Mouse (Mus musculus) urinary bladder, postnatal 10 days (tissue): ENCODE results near the gene Ifnl2.
"Not testable (repeated sequence)": the region's sequence is repeated elsewhere in the genome, so short reads cannot be mapped to it uniquely, and the experiment has no call there.

Experiments used
- DNase-seq: peaks from one replicate; pipeline ENCODE4 v3.0.0; 2022; ENCODE audit warnings: low spot score

The Ifnl2 gene

DNA sequence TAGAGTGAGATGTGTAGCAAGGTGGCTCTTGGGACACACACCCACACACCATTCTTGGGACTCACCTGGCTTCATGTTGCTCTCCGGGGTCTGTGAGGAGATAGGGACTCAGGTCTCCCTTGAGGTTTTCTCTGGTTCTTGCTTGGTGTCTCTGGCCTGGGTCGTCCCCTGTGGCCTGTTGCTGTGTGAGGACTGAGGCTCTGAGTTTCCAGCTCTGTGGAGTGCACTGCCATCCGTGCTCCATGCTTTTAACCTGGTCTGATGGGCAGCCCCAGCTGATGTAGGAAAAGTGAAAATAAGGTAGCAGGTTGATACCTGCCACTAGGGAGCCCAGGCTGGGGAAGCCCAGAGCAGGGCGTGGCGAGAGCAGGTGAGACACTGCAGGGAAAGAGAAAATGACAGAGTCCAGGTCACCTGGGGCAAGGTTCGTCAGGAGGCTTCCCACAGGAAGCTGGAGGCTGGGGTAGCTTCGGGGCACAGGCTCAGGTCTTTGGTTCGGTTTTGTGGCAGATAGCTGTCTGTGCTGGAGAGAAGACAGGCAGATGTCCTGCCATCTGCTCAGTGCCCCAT lies at the start of gene Ifnl2:
Gene Ifnl2 (minus strand): TSS at position 51 of the 570 bp plus-strand sequence.
- DNase-seq = not testable (repeated sequence)

DNA sequence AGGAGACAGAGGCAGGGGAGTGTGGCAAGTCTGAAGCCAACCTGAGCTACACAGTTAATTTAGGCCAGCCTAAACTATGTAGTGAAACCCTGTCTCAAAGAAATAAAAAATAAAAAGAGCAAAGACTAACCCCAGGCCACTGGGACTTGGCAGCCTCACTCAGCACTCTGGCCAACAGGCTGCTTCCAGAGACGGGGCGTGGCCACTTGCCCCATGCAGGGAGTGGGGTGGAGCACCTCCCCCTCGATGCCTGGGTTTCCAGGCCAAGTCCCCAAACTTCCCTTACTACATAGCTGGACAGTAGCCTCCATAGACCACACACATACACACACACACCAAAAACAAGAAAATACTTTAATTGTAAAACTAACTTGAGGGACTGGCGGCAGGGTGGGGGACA lies 48.2 kb upstream of the Ifnl2 start:
- no peak for DNase-seq

DNA sequence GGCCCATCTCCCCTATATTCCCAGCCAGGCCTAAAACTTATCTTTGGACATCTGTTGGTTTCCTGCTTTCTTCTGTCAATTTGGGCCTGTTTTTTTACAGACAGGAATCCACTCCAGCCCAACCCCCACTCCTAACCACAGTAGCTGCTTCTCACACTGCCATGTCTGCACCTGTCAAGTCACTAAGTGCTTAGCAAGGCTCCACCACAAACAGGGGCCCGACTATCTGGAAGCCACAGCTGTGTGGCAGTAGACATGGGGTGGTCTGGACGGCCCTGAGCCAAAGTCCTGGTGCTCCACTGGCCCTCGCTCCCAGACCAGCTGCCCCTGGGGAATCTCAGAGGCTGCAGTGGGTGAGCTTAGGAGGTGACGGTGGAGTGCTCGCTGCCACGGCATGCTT lies 47.5 kb upstream of the Ifnl2 start:
- no peak for DNase-seq

DNA sequence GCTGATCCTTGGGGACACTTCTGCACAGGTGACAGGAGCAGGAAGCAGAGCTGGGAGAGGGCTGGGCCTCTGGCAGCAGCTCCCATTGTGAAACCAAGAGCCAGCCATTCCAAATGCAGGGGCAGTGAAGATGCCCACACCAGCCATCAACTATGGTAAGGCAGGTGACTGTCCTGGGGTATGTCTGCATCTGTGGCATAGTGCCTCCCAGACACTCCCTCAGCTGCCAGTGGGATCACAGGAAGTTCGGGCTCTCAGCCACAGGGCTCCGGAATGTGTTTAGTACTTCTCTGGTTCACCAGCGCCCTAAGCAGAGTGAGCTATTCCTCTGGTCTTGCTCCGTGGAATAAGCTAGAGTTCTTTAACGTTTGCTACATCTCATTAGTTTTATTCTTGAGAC lies 46.8 kb upstream of the Ifnl2 start:
- DNase-seq = no peak

DNA sequence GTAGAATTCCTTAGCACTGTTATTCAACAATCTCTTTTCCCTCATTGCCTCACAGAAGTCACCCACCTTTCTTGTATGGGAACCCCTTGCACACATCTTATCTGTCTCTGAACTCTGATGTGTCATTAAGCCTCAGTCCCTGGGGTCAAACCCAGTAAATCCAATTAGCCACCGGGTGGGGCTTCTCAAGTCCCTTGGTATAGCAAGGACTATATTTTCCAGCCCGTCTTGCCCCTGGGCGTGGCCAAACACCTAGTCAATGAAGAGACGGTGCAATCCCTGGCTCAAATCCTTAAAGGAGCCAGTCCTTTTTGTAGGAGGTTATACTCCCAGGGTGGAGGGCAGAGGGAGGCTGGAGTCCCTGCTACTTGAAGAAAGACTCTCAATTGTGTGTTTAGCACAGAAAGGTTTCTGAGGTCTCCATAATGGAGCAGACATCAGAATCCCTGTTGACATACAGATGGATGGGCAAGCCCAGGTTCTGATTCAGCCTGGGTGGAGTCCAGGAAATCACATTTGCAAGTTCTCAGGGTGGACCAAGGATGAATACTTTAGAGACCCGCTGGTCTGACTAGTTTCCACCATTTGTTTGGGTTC lies 45.8 kb upstream of the Ifnl2 start:
- no peak for DNase-seq

DNA sequence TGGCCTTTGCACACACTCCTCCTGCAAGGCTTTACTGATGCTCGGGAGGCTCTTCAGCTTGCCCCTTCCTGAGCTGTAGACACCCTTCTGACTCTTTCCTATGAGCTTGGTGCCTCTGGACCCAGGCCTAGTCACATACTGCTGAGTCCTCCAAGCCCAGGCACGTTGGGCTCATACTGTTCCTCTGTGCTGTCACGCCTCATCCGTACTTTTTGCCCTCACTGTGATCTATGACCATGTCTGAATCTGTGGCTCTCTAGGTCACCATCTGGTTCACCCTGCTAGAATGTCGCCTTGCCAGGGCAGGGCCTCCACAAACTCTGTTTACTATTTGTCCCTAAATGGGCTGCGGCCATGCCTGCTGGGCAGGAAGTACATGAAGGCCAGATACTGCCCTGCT lies 42.8 kb upstream of the Ifnl2 start:
- DNase-seq = no peak

DNA sequence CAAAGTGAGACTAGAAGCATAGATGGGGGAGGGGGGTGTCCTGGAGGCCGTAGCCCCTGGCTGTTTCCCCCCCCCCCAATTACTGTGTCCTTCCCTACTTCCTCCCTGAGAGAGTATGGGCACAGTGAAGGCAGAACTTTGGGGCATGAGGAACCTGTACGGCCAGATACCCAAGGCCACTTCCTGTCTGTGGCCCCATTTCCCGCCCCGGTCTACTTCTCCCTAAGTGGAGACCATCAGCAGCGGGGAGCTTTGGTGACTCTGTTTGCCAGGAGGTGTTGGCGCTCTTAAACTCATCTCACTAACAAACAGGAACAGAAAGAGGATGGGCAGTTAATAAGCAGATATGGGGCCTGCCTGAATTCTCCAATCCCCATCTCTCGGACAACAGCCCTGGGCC lies 37.4 kb upstream of the Ifnl2 start:
- no peak for DNase-seq

DNA sequence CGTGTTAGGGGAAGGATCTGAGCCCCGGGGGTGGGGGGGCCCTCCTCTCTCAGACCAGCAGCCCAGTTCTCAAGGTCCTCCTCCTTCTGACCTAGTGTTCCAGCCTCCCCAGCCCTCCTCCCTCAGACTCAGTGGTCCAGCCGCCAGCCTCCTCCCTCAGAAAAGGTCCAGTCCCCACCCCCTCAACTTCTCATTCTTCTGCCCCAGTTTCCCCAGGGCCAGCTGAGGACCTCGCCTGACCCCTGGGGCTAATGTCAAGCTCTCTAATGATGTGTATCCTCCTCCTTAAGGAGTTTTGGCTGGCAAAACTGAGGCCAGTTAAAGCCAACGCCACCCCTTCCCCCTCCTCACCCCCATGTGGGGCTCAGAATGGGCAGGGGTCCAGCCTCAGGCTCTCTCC lies 36.9 kb upstream of the Ifnl2 start, which contains the start of gene Nccrp1:
Gene Nccrp1 (minus strand): TSS at position 101 of the 400 bp plus-strand sequence.
- DNase-seq = no peak

DNA sequence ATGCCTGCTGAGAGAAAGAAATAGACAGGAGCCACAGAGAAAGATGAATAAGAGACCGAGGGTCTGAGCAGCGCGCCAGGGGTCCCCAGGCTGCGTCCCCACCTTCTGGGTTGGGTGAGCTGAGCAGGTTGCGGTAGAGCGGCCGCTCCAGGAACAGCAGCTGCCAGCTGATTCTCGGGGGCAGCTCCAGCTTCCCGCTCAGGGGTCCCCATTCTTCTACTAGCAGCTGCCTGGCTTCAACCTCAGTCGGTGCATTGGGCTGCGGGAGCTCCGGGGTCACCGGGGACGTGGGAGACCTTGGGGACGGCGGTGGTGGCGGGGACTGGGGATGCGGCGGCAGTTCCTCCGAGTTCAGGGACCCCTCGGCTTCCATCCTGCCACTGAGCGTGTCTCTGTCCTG lies 36.4 kb upstream of the Ifnl2 start:
- DNase-seq = no peak

DNA sequence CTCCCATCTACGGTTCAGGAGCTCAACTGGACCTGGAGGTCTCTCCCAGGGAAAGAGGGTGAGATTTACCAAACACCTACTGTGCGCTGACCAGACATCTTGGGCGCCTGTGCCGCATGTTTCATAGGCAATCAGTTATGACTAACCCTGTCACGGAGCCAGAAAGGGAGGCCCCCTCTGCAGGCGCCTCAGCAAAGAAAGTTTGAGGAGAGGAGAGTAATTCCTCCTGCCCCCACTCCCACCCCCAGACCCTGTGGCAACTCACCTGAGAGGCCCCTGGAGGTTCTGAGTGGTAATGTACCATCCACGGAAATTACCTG lies 35.6 kb upstream of the Ifnl2 start:
- DNase-seq = no peak

DNA sequence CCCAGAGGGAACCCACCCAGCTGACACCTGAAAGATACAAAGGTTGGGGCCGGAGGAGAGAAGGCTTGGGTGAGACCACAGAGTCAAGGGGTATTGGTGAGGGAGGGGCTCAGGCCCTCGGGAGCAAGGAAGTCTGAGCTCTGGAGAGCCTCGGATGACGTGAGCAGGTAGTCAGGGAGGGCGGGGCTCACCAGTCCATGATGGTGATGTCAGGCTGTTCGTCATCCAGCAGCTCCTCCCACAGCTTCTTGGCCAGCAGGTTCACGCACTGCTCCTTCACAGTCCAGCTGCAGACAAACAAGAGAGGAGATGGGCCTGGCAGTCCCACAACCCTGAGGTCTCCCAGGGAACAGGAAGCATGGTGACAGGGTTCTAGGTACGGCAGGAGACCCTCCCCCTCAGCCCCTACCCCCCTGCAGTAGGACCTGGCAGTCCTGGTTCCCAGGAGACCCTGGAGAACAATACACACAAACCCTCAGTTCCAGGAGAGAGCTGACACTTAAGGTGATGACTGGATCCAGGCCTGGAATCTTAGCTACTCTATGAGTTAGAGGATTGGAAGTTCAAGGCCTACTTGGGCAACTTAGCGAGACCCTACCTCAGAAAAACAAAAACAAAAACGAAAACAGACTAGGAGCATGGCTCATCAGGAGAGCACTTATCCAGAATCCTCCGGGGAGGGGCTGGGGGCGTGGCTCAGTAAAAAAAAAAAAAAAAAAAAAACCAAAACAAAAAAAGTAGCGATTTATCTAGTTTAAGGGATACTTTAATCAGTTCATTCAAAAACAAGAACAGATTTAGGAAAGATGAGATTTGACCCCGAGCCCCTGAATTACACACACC lies 35.0 kb upstream of the Ifnl2 start:
- DNase-seq = no peak

DNA sequence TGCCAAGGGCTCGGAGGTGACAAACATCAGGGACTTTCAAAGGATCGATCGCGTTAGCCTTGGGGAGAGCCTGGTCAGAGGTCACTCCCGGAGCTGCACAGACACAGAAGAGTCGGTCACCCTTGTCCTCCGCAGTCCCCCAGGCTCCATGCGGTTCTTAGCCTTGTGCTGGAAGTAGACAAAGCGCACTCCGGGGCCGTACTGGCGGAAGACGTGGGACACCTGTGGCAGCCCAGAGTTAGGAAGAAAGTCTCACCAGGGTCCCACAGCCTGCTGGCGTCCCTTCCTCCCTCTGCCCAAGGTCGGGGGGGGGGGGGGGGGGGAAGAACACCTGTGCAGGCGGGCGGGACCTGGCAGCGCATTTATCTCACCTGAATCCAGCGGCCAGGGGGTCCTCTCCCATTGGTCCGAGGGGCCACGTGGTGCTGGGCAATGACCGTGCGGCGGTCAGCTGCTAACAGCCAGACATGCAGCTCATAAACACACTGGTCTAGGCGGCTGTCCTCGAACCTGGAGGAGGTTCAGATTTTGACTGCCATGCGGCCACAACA lies 33.9 kb upstream of the Ifnl2 start:
- DNase-seq = no peak

DNA sequence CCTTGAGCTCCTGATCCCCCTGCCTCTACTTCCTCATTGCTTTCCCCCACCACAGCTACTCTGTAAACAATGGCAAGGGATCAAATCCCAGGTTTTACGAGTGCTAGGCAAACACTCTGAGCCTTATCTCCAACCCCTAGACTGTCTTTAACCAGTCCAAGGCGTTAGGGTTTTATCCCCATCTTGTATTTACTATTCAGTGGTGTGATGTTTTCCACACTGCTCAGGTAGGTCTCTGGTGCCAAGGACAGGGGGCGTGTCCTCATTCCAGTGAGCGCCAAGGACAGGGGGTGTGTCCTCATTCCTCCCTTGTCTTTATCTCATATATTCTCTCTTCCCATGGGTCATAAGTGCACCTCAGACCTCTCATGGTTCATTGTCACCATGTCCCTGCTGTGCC lies 30.3 kb upstream of the Ifnl2 start, which contains the start of gene Sycn:
Gene Sycn (plus strand): TSS at position 360 of the 400 bp plus-strand sequence.
- DNase-seq = no peak

DNA sequence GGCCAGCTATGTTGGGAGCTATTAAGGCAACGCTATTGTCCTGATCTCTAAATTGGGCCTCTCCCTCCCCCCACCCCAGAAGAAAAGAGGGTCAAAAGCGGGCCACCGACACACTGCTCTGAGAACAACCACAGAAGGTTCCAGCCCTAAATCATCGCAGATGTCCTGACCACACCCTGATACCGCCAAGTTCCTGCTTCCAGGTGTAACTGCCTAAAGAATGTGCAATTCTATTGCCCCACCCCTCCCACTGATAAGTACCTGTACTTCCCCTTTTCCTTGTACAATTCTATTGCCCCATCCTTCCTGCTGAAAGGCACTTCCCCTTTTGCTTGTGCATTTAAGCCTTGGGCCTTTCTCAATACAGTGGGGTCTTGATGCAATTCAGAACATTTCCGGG lies 28.6 kb upstream of the Ifnl2 start:
- DNase-seq = not testable (repeated sequence)

DNA sequence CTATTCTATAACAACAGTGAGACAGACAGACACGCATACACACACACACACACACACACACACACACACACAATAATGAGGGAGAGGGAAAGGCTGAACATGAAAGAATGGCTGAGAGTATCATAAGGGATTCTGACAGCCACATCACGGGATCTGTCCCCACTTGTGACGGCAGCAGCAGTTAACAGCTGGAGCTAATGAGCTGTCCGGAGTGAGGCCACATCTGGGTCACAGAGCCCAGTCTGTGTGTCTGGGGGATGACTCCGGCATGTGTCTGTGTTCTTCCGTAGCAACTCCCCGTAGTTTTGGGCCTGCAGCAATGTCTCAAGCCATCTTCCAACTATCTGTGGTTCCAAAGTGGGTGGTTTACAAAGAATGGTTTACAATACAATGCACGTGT lies 21.8 kb upstream of the Ifnl2 start:
- DNase-seq = no peak

DNA sequence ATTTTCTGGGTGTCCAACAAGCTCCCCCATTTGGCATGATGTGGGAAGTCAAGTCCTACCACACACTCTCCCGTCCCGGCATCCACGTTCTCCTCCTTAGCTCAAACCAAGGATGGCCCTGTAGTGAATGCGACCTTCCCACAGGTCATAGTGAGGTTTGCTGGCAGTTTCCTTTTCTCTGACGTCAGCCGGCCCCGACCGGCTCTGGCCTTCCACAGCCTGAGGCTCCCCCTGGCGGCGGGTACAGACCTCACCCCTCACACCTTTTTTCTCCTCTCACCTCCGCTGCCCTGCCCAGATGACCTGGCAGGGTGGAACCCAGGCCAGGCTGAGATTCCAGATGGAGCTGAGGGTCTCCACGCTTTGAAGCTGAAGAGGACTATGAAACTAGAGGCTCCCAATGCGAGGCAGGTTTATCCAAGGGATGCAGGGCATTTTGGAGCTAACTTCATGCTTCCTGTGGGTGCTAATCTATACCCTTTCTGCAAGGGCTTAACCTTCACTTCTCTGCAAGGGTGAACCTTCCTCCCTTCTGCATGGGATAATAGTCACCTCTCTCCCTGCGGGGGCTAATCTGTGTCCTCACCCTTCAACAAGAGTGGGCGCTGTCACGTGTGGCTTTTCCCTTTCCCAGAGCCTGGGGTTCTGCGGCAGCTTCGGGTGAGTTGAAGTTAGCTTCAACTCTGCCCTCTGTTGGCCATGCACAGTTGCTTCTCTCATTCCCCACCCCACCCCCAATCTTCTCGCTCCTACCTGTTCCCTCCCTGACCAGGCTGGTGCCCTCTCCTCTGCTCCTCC lies 17.9 kb upstream of the Ifnl2 start:
- DNase-seq = peak; percentile 36

DNA sequence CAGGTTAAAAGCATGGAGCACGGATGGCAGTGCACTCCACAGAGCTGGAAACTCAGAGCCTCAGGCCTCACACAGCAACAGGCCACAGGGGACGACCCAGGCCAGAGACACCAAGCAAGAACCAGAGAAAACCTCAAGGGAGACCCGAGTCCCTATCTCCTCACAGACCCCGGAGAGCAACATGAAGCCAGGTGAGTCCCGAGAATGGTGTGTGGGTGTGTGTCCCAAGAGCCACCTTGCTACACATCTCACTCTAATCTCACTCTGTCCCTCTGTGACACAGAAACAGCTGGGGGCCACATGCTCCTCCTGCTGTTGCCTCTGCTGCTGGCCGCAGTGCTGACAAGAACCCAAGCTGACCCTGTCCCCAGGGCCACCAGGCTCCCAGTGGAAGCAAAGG lies 12.3 kb upstream of the Ifnl2 start, which contains the start of gene Ifnl3:
Gene Ifnl3 (plus strand): TSS at position 301 of the 400 bp plus-strand sequence.
- DNase-seq = not testable (repeated sequence)

DNA sequence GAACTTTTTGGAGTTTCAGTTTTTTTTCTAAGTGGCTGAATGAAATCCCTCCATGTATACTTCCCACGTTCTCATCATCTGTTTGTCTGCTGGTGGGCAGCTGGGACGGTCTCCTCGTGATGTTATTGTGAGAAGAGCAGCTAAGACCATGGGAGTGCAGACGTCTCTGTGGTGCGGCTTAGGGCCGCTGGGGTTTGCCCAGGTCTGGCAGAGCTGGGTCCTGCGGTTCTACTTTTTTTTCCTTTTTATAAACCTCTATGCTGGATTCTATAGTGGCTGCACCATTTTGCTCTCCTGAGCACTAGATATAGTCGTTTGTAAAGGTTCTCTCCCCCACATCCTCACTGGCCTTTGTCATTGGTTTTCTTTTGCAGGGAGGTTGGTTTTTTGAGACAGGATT lies 1.2 kb upstream of the Ifnl2 start:
- DNase-seq = no peak

DNA sequence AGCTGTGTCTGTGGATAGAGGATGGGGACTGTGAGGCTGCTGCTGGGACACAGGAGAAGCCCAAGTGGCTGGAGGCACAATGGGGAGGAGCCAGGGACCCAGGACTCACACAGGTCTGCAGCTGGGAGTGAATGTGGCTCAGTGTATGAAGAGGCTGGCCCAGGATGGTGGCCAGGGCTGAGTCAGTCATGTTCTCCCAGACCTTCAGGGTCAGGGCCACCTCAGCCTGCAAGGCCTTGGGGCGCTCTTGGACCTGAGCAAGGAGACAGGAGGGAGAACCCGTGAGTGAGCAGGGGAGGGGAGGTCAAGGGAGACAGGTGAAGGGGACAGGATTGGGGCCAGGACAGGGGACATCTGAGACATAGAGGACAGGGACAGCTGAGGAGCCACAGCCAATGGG lies 1.1 kb downstream of the Ifnl2 start:
- not testable (repeated sequence) for DNase-seq

DNA sequence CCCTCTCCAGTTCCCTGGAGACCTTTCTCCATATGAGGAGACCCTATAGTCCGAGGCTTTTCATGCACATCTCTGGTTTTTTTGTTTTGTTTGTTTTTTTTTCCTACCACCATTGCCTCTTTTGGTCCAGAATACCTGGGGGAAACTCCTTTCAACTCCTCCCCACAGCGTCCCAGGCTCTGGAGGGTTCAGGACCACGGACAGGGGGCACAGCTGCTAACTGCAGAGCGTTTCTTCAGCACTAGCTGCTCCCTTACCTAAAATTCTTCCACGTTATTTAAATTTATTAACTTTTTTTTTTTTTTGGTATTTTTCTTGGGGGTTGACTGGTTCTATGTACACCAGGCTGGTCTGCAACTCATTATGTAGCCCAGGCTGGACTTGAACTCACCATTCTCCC lies 4.7 kb downstream of the Ifnl2 start:
- DNase-seq = no peak

DNA sequence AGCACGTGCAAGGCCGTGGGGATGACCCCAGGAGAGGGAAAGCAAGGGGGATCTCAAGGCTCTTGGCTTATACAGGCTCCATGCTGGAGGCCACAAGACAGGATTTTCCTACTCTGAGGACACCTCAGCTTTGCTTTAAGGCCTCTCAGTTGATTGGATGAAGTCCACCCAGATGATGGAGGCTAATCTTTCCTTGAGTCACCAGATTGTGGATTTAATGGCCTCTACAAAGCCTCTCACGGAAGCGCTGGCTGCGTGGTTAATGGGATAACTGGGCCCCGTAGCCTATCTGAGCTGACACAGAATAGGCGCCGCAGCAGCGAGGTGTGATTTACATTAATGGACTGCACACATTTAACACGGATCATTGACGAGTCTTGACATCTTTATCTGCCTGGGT lies 14.8 kb downstream of the Ifnl2 start:
- DNase-seq = no peak

DNA sequence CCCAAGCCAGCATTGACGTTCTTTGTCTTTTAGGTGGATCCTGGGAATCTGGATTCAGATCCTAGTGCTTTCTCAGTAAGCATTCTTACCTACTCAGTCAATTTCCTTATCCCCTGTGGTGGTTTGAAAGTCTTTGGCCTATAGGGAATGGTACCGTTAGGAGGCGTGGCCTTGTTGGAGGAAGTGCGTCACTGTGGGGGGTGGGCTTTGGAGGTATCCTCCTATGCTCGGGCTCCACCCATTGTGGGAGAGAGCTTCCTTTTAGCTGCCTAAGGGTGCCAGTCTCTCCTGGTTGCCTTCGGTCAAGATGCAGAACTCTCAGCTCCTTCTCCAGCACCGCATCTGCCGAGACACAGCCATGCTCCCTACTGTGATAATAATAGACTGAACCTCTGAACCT lies 17.9 kb downstream of the Ifnl2 start:
- no peak for DNase-seq
